Mouse (Mus musculus): ENCODE data around the gene RPS10-NUDT3. TPM values are rescaled to one million over a fixed set of nuclear protein-coding genes. Genes with fewer than 3 reads are reported as not detected.
A peak's percentile ranks its signal among the peaks of the same experiment; 100 is the strongest.

RPS10-NUDT3 gene
- polyA plus RNA-seq, 1 experiment from 2014 or later: not detected

GRCm38 (mm10) chr17:27555512-27556172 lies 79.4 kb downstream of the RPS10-NUDT3 start:
- 0% methylated on average over 55 of the region's 55 CpGs for WGBS
- H3K9me3 ChIP-seq: no peaks in the 10 kb centered on the region
- H3K4me3 ChIP-seq: peak overlapping the region; percentile 82
- H3K4me1 ChIP-seq: peaks cover 57% of the 10 kb centered on the region
- peak overlapping the region; percentile 94 for H3K27ac ChIP-seq
- H3K9ac ChIP-seq: peak overlapping the region; percentile 51
- H3K4me2 ChIP-seq: peak overlapping the region; percentile 92
- H3K36me3 ChIP-seq: no peaks in the 10 kb centered on the region
- peak; percentile 54 for ATAC-seq (ENCODE audit: insufficient number of reproducible peaks, low FRiP score, low TSS enrichment, low read depth)
- H3K27me3 ChIP-seq: no peaks in the 10 kb centered on the region

- H3K27ac ChIP-seq: peak overlapping the region; percentile 94
- H3K27me3 ChIP-seq: no peaks in the 10 kb centered on the region
- H3K36me3 ChIP-seq: no peaks in the 10 kb centered on the region
- peak; percentile 46 for ATAC-seq (ENCODE audit: insufficient number of reproducible peaks, low FRiP score, low TSS enrichment, low read depth)
- H3K4me1 ChIP-seq: peaks cover 53% of the 10 kb centered on the region
- H3K9ac ChIP-seq: peak overlapping the region; percentile 7
- WGBS: under 1% methylated on average over 36 of the region's 39 CpGs
- peak overlapping the region; percentile 82 for H3K4me3 ChIP-seq
- H3K9me3 ChIP-seq: no peaks in the 10 kb centered on the region
- H3K4me2 ChIP-seq: peak overlapping the region; percentile 92
Observed at GRCm38 (mm10) chr17:27555075-27555511, 79.9 kb downstream of the RPS10-NUDT3 start.

- Histone ChIP-seq H3K9ac (no peak overlapping the region), H3K9me3 (no peaks in the 10 kb centered on the region), H3K36me3 (no peaks in the 10 kb centered on the region), H3K4me1 (peaks cover 54% of the 10 kb centered on the region), H3K4me3 (peak overlapping the region; percentile 82), H3K4me2 (peak overlapping the region; percentile 92), H3K27ac (peak overlapping the region; percentile 94), H3K27me3 (no peaks in the 10 kb centered on the region)
- no peak for ATAC-seq (ENCODE audit: insufficient number of reproducible peaks, low FRiP score, low TSS enrichment, low read depth)
- 51% methylated on average over 20 of the region's 20 CpGs for WGBS
Observed at GRCm38 (mm10) chr17:27554062-27554960, 80.7 kb downstream of the RPS10-NUDT3 start.

GRCm38 (mm10) chr17:27552215-27553201 lies 82.5 kb downstream of the RPS10-NUDT3 start:
- H3K4me2 ChIP-seq: no peak overlapping the region
- no peak overlapping the region for H3K9ac ChIP-seq
- 77% methylated on average over 23 of the region's 23 CpGs for WGBS
- peaks cover 36% of the 10 kb centered on the region for H3K4me1 ChIP-seq
- H3K36me3 ChIP-seq: no peaks in the 10 kb centered on the region
- H3K4me3 ChIP-seq: no peak overlapping the region
- H3K27ac ChIP-seq: no peak overlapping the region
- H3K27me3 ChIP-seq: no peaks in the 10 kb centered on the region
- H3K9me3 ChIP-seq: no peaks in the 10 kb centered on the region
- ATAC-seq (ENCODE audit: insufficient number of reproducible peaks, low FRiP score, low TSS enrichment, low read depth): no peak

GRCm38 (mm10) chr17:27551393-27551940 lies 83.6 kb downstream of the RPS10-NUDT3 start:
- Histone ChIP-seq H3K9me3 (no peaks in the 10 kb centered on the region), H3K4me2 (no peak overlapping the region), H3K4me1 (peaks cover 36% of the 10 kb centered on the region), H3K27ac (no peak overlapping the region), H3K9ac (no peak overlapping the region), H3K4me3 (no peak overlapping the region), H3K36me3 (no peaks in the 10 kb centered on the region), H3K27me3 (no peaks in the 10 kb centered on the region)
- ATAC-seq (ENCODE audit: insufficient number of reproducible peaks, low FRiP score, low TSS enrichment, low read depth): no peak
- WGBS: 53% methylated on average over 10 of the region's 10 CpGs

- Histone ChIP-seq H3K36me3 (no peaks in the 10 kb centered on the region), H3K4me2 (no peak overlapping the region), H3K4me1 (peaks cover 15% of the 10 kb centered on the region; the same call in 1 of the 2 replicates), H3K27me3 (no peaks in the 10 kb centered on the region), H3K27ac (no peak overlapping the region), H3K9ac (no peak overlapping the region), H3K4me3 (no peak overlapping the region), H3K9me3 (no peaks in the 10 kb centered on the region)
- 70% methylated on average over 8 of the region's 8 CpGs for WGBS
- no peak for ATAC-seq (ENCODE audit: insufficient number of reproducible peaks, low FRiP score, low TSS enrichment, low read depth)
Observed at GRCm38 (mm10) chr17:27549234-27549633, 85.8 kb downstream of the RPS10-NUDT3 start.

GRCm38 (mm10) chr17:27547253-27547868 lies 87.7 kb downstream of the RPS10-NUDT3 start:
- Histone ChIP-seq H3K9ac (no peak overlapping the region), H3K4me2 (no peak overlapping the region), H3K27me3 (no peaks in the 10 kb centered on the region), H3K27ac (no peak overlapping the region), H3K4me1 (0 out of 2 replicates have a peak, but pooled peaks cover 8% of the 10 kb centered on the region), H3K9me3 (no peaks in the 10 kb centered on the region), H3K4me3 (no peak overlapping the region), H3K36me3 (no peaks in the 10 kb centered on the region)
- peak; percentile 30; the same call in 1 of the 2 replicates for ATAC-seq (ENCODE audit: insufficient number of reproducible peaks, low FRiP score, low TSS enrichment, low read depth)
- 63% methylated on average over 9 of the region's 9 CpGs for WGBS

GRCm38 (mm10) chr17:27546574-27547085 lies 88.4 kb downstream of the RPS10-NUDT3 start:
- Histone ChIP-seq H3K36me3 (no peaks in the 10 kb centered on the region), H3K4me2 (no peak overlapping the region), H3K27ac (no peak overlapping the region), H3K4me1 (0 out of 2 replicates have a peak, but pooled peaks cover 6% of the 10 kb centered on the region), H3K27me3 (no peaks in the 10 kb centered on the region), H3K4me3 (no peak overlapping the region), H3K9ac (no peak overlapping the region), H3K9me3 (no peaks in the 10 kb centered on the region)
- 73% methylated on average over 7 of the region's 7 CpGs for WGBS
- no peak for ATAC-seq (ENCODE audit: insufficient number of reproducible peaks, low FRiP score, low TSS enrichment, low read depth)

- H3K27me3 ChIP-seq: no peaks in the 10 kb centered on the region
- WGBS: 44% methylated on average over 12 of the region's 12 CpGs
- H3K36me3 ChIP-seq: no peaks in the 10 kb centered on the region
- H3K4me3 ChIP-seq: no peak overlapping the region
- no peak for ATAC-seq (ENCODE audit: insufficient number of reproducible peaks, low FRiP score, low TSS enrichment, low read depth)
- H3K4me2 ChIP-seq: no peak overlapping the region
- 0 out of 2 replicates have a peak, but pooled peaks cover 6% of the 10 kb centered on the region for H3K4me1 ChIP-seq
- H3K9ac ChIP-seq: no peak overlapping the region
- no peaks in the 10 kb centered on the region for H3K9me3 ChIP-seq
- no peak overlapping the region for H3K27ac ChIP-seq
Observed at GRCm38 (mm10) chr17:27545991-27546390, 89.0 kb downstream of the RPS10-NUDT3 start.

GRCm38 (mm10) chr17:27544551-27544950 lies 90.5 kb downstream of the RPS10-NUDT3 start:
- WGBS: 81% methylated on average over 11 of the region's 11 CpGs
- ATAC-seq (ENCODE audit: insufficient number of reproducible peaks, low FRiP score, low TSS enrichment, low read depth): no peak

More at GRCm38 (mm10) chr17:27544551-27544950, 90.5 kb downstream of the RPS10-NUDT3 start:
- H3K36me3 ChIP-seq: no peaks in the 10 kb centered on the region
- 0 out of 2 replicates have a peak, but pooled peaks cover 2% of the 10 kb centered on the region for H3K4me1 ChIP-seq
- H3K27me3 ChIP-seq: no peaks in the 10 kb centered on the region
- H3K9ac ChIP-seq: no peak overlapping the region
- H3K4me3 ChIP-seq: no peak overlapping the region
- no peak overlapping the region for H3K27ac ChIP-seq
- no peaks in the 10 kb centered on the region for H3K9me3 ChIP-seq
- no peak overlapping the region for H3K4me2 ChIP-seq

All from limb, embryonic 15.5 days (tissue).